Mouse (Mus musculus) MEL (cell line): Measurements from ENCODE around the gene Apol8. TPM values are rescaled to one million over a fixed set of nuclear protein-coding genes. Genes with fewer than 3 reads are reported as not detected.

ENCODE experiments used
- DNase-seq: peaks from one replicate; pipeline ENCODE4 v3.0.0; 2011; ENCODE audit warnings: low read depth, low spot score
- H3K27ac ChIP-seq: 2 replicates; pipeline ENCODE4 v1.5.1; 2012; ENCODE audit warnings: low read depth, mild to moderate bottlenecking, control low read depth, low read length, moderate library complexity; ENCODE audit not compliant: control insufficient read depth
- H3K27me3 ChIP-seq, 2 experiments: fragments of 150-350 bp in 1 of 2; sonication (generic) in 1 of 2; 2 replicates each; pipeline ENCODE4 v1.6.1; 2012; ENCODE audit warnings: low read length in 2 of 2, mild to moderate bottlenecking in 2 of 2, improper control_type of control experiment in 1 of 2, moderate library complexity in 1 of 2; ENCODE audit not compliant: insufficient read depth in 2 of 2, control insufficient read depth in 1 of 2
- H3K36me3 ChIP-seq, 2 experiments: 2 replicates each; pipeline ENCODE4 v1.6.1; 2012 to 2014; ENCODE audit warnings: low read length in 2 of 2, improper control_type of control experiment in 1 of 2, inconsistent platforms in 1 of 2, mild to moderate bottlenecking in 1 of 2; ENCODE audit not compliant: insufficient read depth in 2 of 2, control insufficient read depth in 1 of 2
- H3K4me1 ChIP-seq, 2 experiments: fragments of 150-350 bp in 1 of 2; sonication (generic) in 1 of 2; 2 replicates each; pipeline ENCODE4 v1.6.1; 2012; ENCODE audit warnings: low read length in 2 of 2, improper control_type of control experiment in 1 of 2, mild to moderate bottlenecking in 1 of 2; ENCODE audit not compliant: insufficient read depth in 2 of 2, control insufficient read depth in 1 of 2
- H3K4me3 ChIP-seq, 2 experiments: fragments of 150-350 bp in 1 of 2; sonication (generic) in 1 of 2; 2 replicates each; pipeline ENCODE4 v1.5.1; 2012; ENCODE audit warnings: low read depth in 2 of 2, low read length in 2 of 2, mild to moderate bottlenecking in 2 of 2, moderate library complexity in 2 of 2, control low read depth in 1 of 2, improper control_type of control experiment in 1 of 2; ENCODE audit not compliant: control insufficient read depth in 1 of 2, insufficient read depth in 1 of 2
- H3K79me2 ChIP-seq: 2 replicates; pipeline ENCODE4 v1.6.1; 2012; ENCODE audit warnings: mild to moderate bottlenecking, low read length, moderate library complexity; ENCODE audit not compliant: control insufficient read depth, poor library complexity, insufficient read depth
- H3K9ac ChIP-seq: 2 replicates; pipeline ENCODE4 v1.6.1; 2012; ENCODE audit warnings: low read depth, mild to moderate bottlenecking, control low read depth, low read length, moderate library complexity; ENCODE audit not compliant: control insufficient read depth, poor library complexity, severe bottlenecking
- H3K9me3 ChIP-seq: fragments of 150-350 bp; sonication (generic); replicated peaks from 2 replicates; pipeline ENCODE4 v1.6.1; 2012; ENCODE audit warnings: mild to moderate bottlenecking, low read length, improper control_type of control experiment, moderate library complexity; ENCODE audit not compliant: insufficient read depth
- BHLHE40 ChIP-seq: IDR thresholded peaks from 2 replicates; pipeline ENCODE4 v1.6.1; 2012; ENCODE audit warnings: low read depth, mild to moderate bottlenecking, inconsistent platforms, low read length, improper control_type of control experiment, borderline replicate concordance
- CTCF ChIP-seq, 3 experiments: IDR thresholded peaks in 2 of 3; conservative IDR thresholded peaks in 1 of 3; 2 replicates each; pipeline ENCODE4 v1.5.1; 2011 to 2012; ENCODE audit warnings: low read length in 3 of 3, low read depth in 2 of 3, mild to moderate bottlenecking in 2 of 3, improper control_type of control experiment in 1 of 3, inconsistent platforms in 1 of 3, mixed read lengths in 1 of 3, moderate library complexity in 1 of 3; ENCODE audit not compliant: control insufficient read depth in 1 of 3, insufficient read depth in 1 of 3, poor library complexity in 1 of 3, severe bottlenecking in 1 of 3
- E2F4 ChIP-seq: IDR thresholded peaks from 2 replicates; pipeline ENCODE4 v1.6.1; 2011; ENCODE audit warnings: low read depth, low read length, improper control_type of control experiment, borderline replicate concordance
- EP300 ChIP-seq, 2 experiments: IDR thresholded peaks; 2 replicates each; pipeline ENCODE4 v1.6.1; 2011; ENCODE audit warnings: improper control_type of control experiment in 2 of 2, low read length in 2 of 2, low read depth in 1 of 2, mild to moderate bottlenecking in 1 of 2
- ETS1 ChIP-seq: IDR thresholded peaks from 2 replicates; pipeline ENCODE4 v1.6.1; 2012; ENCODE audit warnings: low read depth, mild to moderate bottlenecking, inconsistent platforms, low read length, improper control_type of control experiment, moderate library complexity
- GABPA ChIP-seq: IDR thresholded peaks from 2 replicates; pipeline ENCODE4 v1.6.1; 2012; ENCODE audit warnings: low read depth, mild to moderate bottlenecking, inconsistent platforms, low read length, improper control_type of control experiment, moderate library complexity
- GATA1 ChIP-seq: IDR thresholded peaks from 2 replicates; pipeline ENCODE4 v1.6.1; 2011; ENCODE audit warnings: low read depth, low read length, improper control_type of control experiment
- KAT2A ChIP-seq: conservative IDR thresholded peaks from 2 replicates; pipeline ENCODE4 v1.6.1; 2012; ENCODE audit warnings: low read depth, low read length, improper control_type of control experiment, inconsistent platforms
- MAFK ChIP-seq: IDR thresholded peaks from 2 replicates; pipeline ENCODE4 v1.6.1; 2011; ENCODE audit warnings: low read depth, mild to moderate bottlenecking, low read length, improper control_type of control experiment, borderline replicate concordance
- MAX ChIP-seq: IDR thresholded peaks from 2 replicates; pipeline ENCODE4 v1.6.1; 2011; ENCODE audit warnings: low read length, improper control_type of control experiment
- MAZ ChIP-seq: IDR thresholded peaks from 2 replicates; pipeline ENCODE4 v1.6.1; 2012; ENCODE audit warnings: low read depth, mild to moderate bottlenecking, inconsistent platforms, low read length, improper control_type of control experiment
- MEF2A ChIP-seq: IDR thresholded peaks from 2 replicates; pipeline ENCODE4 v1.6.1; 2014; ENCODE audit warnings: low read depth, mild to moderate bottlenecking, inconsistent platforms, low read length, improper control_type of control experiment; ENCODE audit not compliant: poor library complexity, insufficient replicate concordance, severe bottlenecking; ENCODE audit errors: extremely low read depth
- MXI1 ChIP-seq: IDR thresholded peaks from 2 replicates; pipeline ENCODE4 v1.6.1; 2011; ENCODE audit warnings: mild to moderate bottlenecking, low read depth, low read length, improper control_type of control experiment
- MYC ChIP-seq: IDR thresholded peaks from 2 replicates; pipeline ENCODE4 v1.6.1; 2011; ENCODE audit warnings: low read depth, mild to moderate bottlenecking, low read length, improper control_type of control experiment, moderate library complexity
- NELFE ChIP-seq: IDR thresholded peaks from 2 replicates; pipeline ENCODE4 v1.6.1; 2011; ENCODE audit warnings: low read depth, low read length, improper control_type of control experiment
- RAD21 ChIP-seq: IDR thresholded peaks from 2 replicates; pipeline ENCODE4 v1.6.1; 2011; ENCODE audit warnings: mild to moderate bottlenecking, low read depth, low read length, improper control_type of control experiment
- SIN3A ChIP-seq: IDR thresholded peaks from 2 replicates; pipeline ENCODE4 v1.6.1; 2012; ENCODE audit warnings: low read length, improper control_type of control experiment, inconsistent platforms
- SMC3 ChIP-seq: IDR thresholded peaks from 2 replicates; pipeline ENCODE4 v1.6.1; 2011; ENCODE audit warnings: low read depth, low read length, improper control_type of control experiment
- USF2 ChIP-seq, 2 experiments: IDR thresholded peaks; 2 replicates each; pipeline ENCODE4 v1.6.1; 2011 to 2012; ENCODE audit warnings: improper control_type of control experiment in 2 of 2, low read length in 2 of 2, borderline replicate concordance in 1 of 2, inconsistent platforms in 1 of 2, low read depth in 1 of 2, mild to moderate bottlenecking in 1 of 2; ENCODE audit not compliant: insufficient read depth in 1 of 2
- ZC3H11A ChIP-seq: IDR thresholded peaks from 2 replicates; pipeline ENCODE4 v1.6.1; 2012; ENCODE audit warnings: low read depth, mild to moderate bottlenecking, inconsistent platforms, low read length, improper control_type of control experiment
- ZKSCAN1 ChIP-seq: IDR thresholded peaks from 2 replicates; pipeline ENCODE4 v1.6.1; 2012; ENCODE audit warnings: low read depth, mild to moderate bottlenecking, inconsistent platforms, low read length, improper control_type of control experiment, moderate library complexity
- ZMIZ1 ChIP-seq: IDR thresholded peaks from 2 replicates; pipeline ENCODE4 v1.6.1; 2012; ENCODE audit warnings: low read depth, mild to moderate bottlenecking, inconsistent platforms, low read length, improper control_type of control experiment, moderate library complexity
- ZNF384 ChIP-seq: IDR thresholded peaks from 2 replicates; pipeline ENCODE4 v1.6.1; 2012; ENCODE audit warnings: low read depth, mild to moderate bottlenecking, inconsistent platforms, low read length, improper control_type of control experiment
- polyA plus RNA-seq, 2 experiments: library from polyadenylated mRNA; stranded (reverse) in 1 of 2; unstranded in 1 of 2; fragments of >175 nt in 1 of 2; fragments of >200 nt in 1 of 2; gene quantifications; 2 replicates each; pipeline versions ENCODE4 v1.2.1 to v1.2.4; 2012; ENCODE audit warnings: low replicate concordance in 2 of 2, low read depth in 1 of 2; ENCODE audit not compliant: insufficient read length in 2 of 2, insufficient read depth in 1 of 2, missing spikeins in 1 of 2
- total RNA-seq: library from RNA; depleted of rRNA; stranded (reverse); fragments of 300-350 nt; gene quantifications from 2 replicates; pipeline ENCODE4 v1.2.3, GENCODE M21; 2012

Apol8 gene
- total and polyA plus RNA-seq, 3 experiments, result 0.74 to 1.4 TPM; not detected in 1

DNA sequence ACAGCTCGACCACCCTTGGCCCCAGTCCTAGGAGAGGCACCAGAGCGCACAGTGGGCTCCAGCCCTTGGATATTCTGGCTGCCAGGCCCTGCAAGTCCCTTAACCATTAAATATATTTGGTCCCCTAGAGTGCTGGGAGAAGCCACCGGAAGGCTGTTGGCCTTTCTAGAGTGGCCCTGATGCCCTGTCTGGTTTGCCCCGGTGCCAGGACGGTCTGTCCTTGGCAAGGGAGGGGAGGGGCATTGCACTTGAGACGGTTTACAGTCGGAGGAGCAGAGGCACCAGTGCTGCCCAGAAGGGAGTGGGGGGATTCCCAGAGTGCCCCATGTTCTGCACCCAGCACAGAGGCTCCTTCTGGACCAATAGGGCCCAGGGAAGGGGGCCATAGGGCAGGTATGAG is 4.3 kb upstream of the Apol8 start:
- no peak overlapping the region for H3K4me3 ChIP-seq
- no peak for DNase-seq
- H3K27ac ChIP-seq, result no peak overlapping the region
- TF ChIP-seq ZC3H11A (no peak), NELFE (no peak), MAZ (no peak), ZKSCAN1 (no peak), GATA1 (no peak)
- H3K4me1 ChIP-seq, result peaks cover 0 to 3% of the 10 kb centered on the region in 2 experiments; a peak in 1 of 4 replicates
- H3K9me3 ChIP-seq, result no peaks in the 10 kb centered on the region
- peaks cover 0 to under 1% of the 10 kb centered on the region in 2 experiments; a peak in 1 of 4 replicates for H3K36me3 ChIP-seq
- H3K9ac ChIP-seq, result no peak overlapping the region
- no peaks in the 10 kb centered on the region for H3K27me3 ChIP-seq
- no peaks in the 10 kb centered on the region for H3K79me2 ChIP-seq

DNA sequence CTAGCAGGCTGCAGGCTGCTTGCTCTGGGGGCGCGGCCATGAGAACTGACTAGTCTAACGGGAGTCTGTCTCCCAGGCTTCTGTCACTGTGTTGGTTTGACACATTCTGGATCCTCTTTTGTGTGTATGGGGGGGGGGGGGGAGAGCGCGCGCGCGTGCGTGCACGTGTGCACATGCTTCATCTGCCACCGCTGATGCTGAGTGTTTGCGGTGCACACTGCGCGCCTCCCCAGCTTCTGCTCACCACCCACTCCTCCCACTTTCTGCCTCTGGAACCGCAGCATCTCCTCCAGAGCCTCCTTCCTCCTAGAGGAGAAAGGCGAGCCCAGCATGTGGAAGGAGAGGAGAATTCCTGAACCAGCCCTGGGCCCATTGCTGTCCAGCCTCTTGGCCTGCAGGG is 3.2 kb upstream of the Apol8 start:
- DNase-seq, result no peak
- peaks cover 0 to 3% of the 10 kb centered on the region in 2 experiments; a peak in 1 of 4 replicates for H3K4me1 ChIP-seq
- no peak overlapping the region for H3K4me3 ChIP-seq
- TF ChIP-seq SIN3A (no peak), MEF2A (no peak), EP300 (IDR thresholded peaks at IDR 0.05; ENCODE audit: low read depth in 1 of 2, low read length in 2 of 2) (no peak), MXI1 (no peak), NELFE (no peak), MAFK (no peak), RAD21 (no peak), MYC (no peak), BHLHE40 (no peak)
- no peaks in the 10 kb centered on the region; a peak in 1 of 4 replicates for H3K36me3 ChIP-seq
- no peak overlapping the region for H3K27ac ChIP-seq
- no peaks in the 10 kb centered on the region for H3K79me2 ChIP-seq
- H3K9me3 ChIP-seq, result no peaks in the 10 kb centered on the region
- no peaks in the 10 kb centered on the region for H3K27me3 ChIP-seq
- H3K9ac ChIP-seq, result no peak overlapping the region

DNA sequence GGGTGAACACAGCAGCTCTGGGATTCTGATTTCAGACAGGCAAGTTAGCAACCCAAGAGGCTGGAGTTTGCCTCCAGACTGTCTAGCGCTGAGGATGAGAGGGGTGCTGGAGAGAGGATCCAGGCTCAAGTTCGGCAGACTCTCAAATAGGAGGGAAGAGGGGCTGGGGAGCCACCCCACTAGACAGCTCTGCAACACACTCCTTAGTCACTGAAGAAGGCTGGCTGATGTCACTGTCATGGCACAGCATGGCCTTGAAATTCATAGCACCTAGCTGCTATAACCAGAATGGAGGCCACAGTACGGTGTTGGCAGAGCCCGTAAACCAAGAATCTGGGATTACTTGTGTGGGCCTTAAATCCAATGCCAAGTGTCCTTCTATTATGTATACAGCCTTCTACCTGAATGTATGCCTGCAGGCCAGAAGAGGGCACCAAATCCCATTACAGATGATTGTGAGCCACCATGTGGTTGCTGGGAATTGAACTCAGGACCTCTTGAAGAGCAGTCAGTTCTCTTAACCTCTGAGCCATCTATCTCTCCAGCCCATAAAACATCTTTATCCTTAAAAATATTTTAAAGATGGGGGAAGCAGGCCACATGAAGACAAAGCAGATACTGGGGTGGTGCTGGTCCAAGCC is 903 bp upstream of the Apol8 start:
- Histone ChIP-seq H3K36me3 (no peaks in the 10 kb centered on the region; a peak in 1 of 4 replicates), H3K9me3 (no peaks in the 10 kb centered on the region)
- DNase-seq, result peak; percentile 58
- TF ChIP-seq RAD21 (peak; percentile 33), MEF2A (no peak), GABPA (no peak), MAX (no peak), ETS1 (no peak), MXI1 (no peak), ZMIZ1 (no peak), ZNF384 (no peak), USF2 (IDR thresholded peaks at IDR 0.05; ENCODE audit: borderline replicate concordance in 1 of 2, insufficient read depth in 1 of 2, low read depth in 1 of 2, low read length in 2 of 2) (no peak), MYC (0 out of 2 replicates have a peak, but pooled peaks have one; percentile 59), SMC3 (peak; percentile 47), E2F4 (no peak), KAT2A (no peak), CTCF (IDR thresholded peaks at IDR 0.05 in 2 of 3, conservative IDR thresholded peaks at IDR 0.05 in 1 of 3; ENCODE audit: control insufficient read depth in 1 of 3, insufficient read depth in 1 of 3, low read depth in 2 of 3, low read length in 3 of 3, poor library complexity in 1 of 3, severe bottlenecking in 1 of 3) (peak; percentile 31 to 61 (median 40); a peak in 5 of 6 replicates), GATA1 (no peak)
- TF ChIP-seq, all 39 proteins: peak for 4
- no peak overlapping the region for H3K4me3 ChIP-seq
- H3K27me3 ChIP-seq, result no peaks in the 10 kb centered on the region
- H3K4me1 ChIP-seq, result peaks cover 0 to 3% of the 10 kb centered on the region in 2 experiments; a peak in 1 of 4 replicates
- H3K27ac ChIP-seq, result no peak overlapping the region
- H3K79me2 ChIP-seq, result no peaks in the 10 kb centered on the region
- H3K9ac ChIP-seq, result no peak overlapping the region
